Mouse (Mus musculus) c-Kit-positive CD71-negative TER-119-negative erythroid progenitor cells, embryonic 14.5 days (primary cell): Measurements from ENCODE around the gene Ttc19.

Experiments
- DNase-seq: peaks from one replicate; pipeline ENCODE4 v3.0.0-alpha.2; 2013; ENCODE audit warnings: low read depth

Gene Ttc19

GRCm38 (mm10) chr11:62280675-62281600 lies at the start of gene Ttc19, which contains the start of gene Zswim7:
Gene Ttc19 (plus strand): TSS chr11:62281473.
Gene Zswim7 (minus strand): TSS chr11:62281375.
- peak; percentile 83 for DNase-seq

- DNase-seq, result no peak
Observed at GRCm38 (mm10) chr11:62240631-62241261, 40.5 kb upstream of the Ttc19 start.

- no peak for DNase-seq
Observed at GRCm38 (mm10) chr11:62243871-62244270, 37.4 kb upstream of the Ttc19 start.

GRCm38 (mm10) chr11:62244471-62244870 lies 36.8 kb upstream of the Ttc19 start:
- no peak for DNase-seq

- DNase-seq, result no peak
Observed at GRCm38 (mm10) chr11:62247759-62248400, 33.4 kb upstream of the Ttc19 start.

- no peak for DNase-seq
Observed at GRCm38 (mm10) chr11:62248401-62249244, 32.6 kb upstream of the Ttc19 start, which contains the start of gene Adora2b. Gene Adora2b (plus strand): TSS chr11:62248984.

- DNase-seq, result no peak
Observed at GRCm38 (mm10) chr11:62249266-62250037, 31.8 kb upstream of the Ttc19 start.

- no peak for DNase-seq
Observed at GRCm38 (mm10) chr11:62251047-62251446, 30.2 kb upstream of the Ttc19 start.

GRCm38 (mm10) chr11:62253380-62253779 lies 27.9 kb upstream of the Ttc19 start:
- no peak for DNase-seq

GRCm38 (mm10) chr11:62259214-62259613 lies 22.1 kb upstream of the Ttc19 start:
- no peak for DNase-seq

GRCm38 (mm10) chr11:62263599-62263998 lies 17.7 kb upstream of the Ttc19 start:
- DNase-seq, result no peak

GRCm38 (mm10) chr11:62264018-62264417 lies 17.3 kb upstream of the Ttc19 start:
- no peak for DNase-seq

- no peak for DNase-seq
Observed at GRCm38 (mm10) chr11:62265642-62266041, 15.6 kb upstream of the Ttc19 start.

GRCm38 (mm10) chr11:62266466-62267214 lies 14.6 kb upstream of the Ttc19 start:
- DNase-seq, result no peak

GRCm38 (mm10) chr11:62268381-62268780 lies 12.9 kb upstream of the Ttc19 start:
- no peak for DNase-seq

GRCm38 (mm10) chr11:62269097-62269496 lies 12.2 kb upstream of the Ttc19 start:
- DNase-seq, result no peak

- no peak for DNase-seq
Observed at GRCm38 (mm10) chr11:62270851-62271250, 10.4 kb upstream of the Ttc19 start.

GRCm38 (mm10) chr11:62277086-62277485 lies 4.2 kb upstream of the Ttc19 start:
- DNase-seq, result no peak

- DNase-seq, result peak; percentile 77
Observed at GRCm38 (mm10) chr11:62278027-62278426, 3.2 kb upstream of the Ttc19 start.

- DNase-seq, result no peak
Observed at GRCm38 (mm10) chr11:62281601-62281997, 326 bp downstream of the Ttc19 start.
